Mouse (Mus musculus) cerebellum, adult 2 months (tissue): ENCODE data around the gene Coro1c. TPM values are rescaled to one million over a fixed set of nuclear protein-coding genes. Genes with fewer than 3 reads are reported as not detected.

ENCODE experiments used
- DNase-seq, 2 experiments: peaks; one replicate each; pipeline ENCODE4 v3.0.0; 2021
- H3K27ac ChIP-seq: fragments of 200-500 bp; 2 replicates; pipeline ENCODE4 v1.5.1; 2012; ENCODE audit warnings: low read length, control low read depth, inconsistent platforms; ENCODE audit not compliant: insufficient read depth
- H3K27me3 ChIP-seq: fragments of 200-500 bp; 2 replicates; pipeline ENCODE4 v1.6.1; 2012; ENCODE audit warnings: inconsistent platforms, mild to moderate bottlenecking, low read length, moderate library complexity; ENCODE audit not compliant: control insufficient read depth, insufficient read depth
- H3K4me1 ChIP-seq: fragments of 200-500 bp; 2 replicates; pipeline ENCODE4 v1.6.1; 2011; ENCODE audit warnings: low read length; ENCODE audit not compliant: control insufficient read depth, insufficient read depth
- H3K4me3 ChIP-seq: fragments of 200-500 bp; replicated peaks from 2 replicates; pipeline ENCODE3; 2011; ENCODE audit warnings: mild to moderate bottlenecking, low read depth, low read length, control low read depth; ENCODE audit not compliant: insufficient read depth
- CTCF ChIP-seq: fragments of 200-500 bp; IDR thresholded peaks from 2 replicates; pipeline ENCODE4 v1.5.1; 2011; ENCODE audit warnings: low read depth, mild to moderate bottlenecking, control low read depth, low read length, moderate library complexity, borderline replicate concordance; ENCODE audit not compliant: insufficient read depth
- POLR2A ChIP-seq: fragments of 200-500 bp; IDR thresholded peaks from 2 replicates; pipeline ENCODE4 v1.6.1; 2011; ENCODE audit warnings: low read length, control low read depth, borderline replicate concordance; ENCODE audit not compliant: insufficient read depth
- WGBS: fragments of 180-500 bp; shearing (Covaris S2); methylation state at CpG from one replicate; pipeline ENCODE4 v1.1.7; 2018; 5-methylcytosine and 5-hydroxymethylcytosine counted together
- polyA plus RNA-seq: library from polyadenylated mRNA; depleted of rRNA; stranded (reverse); fragments of >200 nt; gene quantifications from 2 replicates; pipeline ENCODE4 v1.2.3, GENCODE M21; 2012

Coro1c gene
- polyA plus RNA-seq, 1 experiment: 90.2 TPM

DNA sequence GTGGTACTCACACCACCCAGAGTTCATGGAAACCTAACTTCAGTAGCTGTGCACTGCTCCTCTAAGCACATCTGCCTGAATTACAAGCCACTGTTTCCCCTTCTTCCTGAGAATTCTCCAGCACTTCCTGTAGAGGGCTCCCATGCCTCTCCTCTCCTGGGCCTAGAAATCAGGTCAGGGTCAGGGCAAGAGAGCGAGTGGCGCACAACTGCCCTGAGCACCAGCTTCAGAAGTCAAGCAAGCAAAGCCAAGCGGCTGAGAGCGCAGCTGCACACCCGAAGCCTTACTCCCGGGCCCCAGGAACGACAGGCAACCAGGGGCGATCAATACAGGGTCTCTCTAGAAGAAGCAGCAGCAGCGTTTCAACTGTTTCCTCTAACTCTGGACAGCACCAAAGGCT lies 60.9 kb downstream of the Coro1c start:
- TF ChIP-seq POLR2A (no peak), CTCF (no peak)
- Histone ChIP-seq H3K27ac (no peak overlapping the region), H3K4me3 (no peak overlapping the region), H3K4me1 (peaks cover 4% of the 10 kb centered on the region), H3K27me3 (no peaks in the 10 kb centered on the region)
- no peak for DNase-seq
- WGBS: 83% methylated on average over 9 of the region's 9 CpGs

DNA sequence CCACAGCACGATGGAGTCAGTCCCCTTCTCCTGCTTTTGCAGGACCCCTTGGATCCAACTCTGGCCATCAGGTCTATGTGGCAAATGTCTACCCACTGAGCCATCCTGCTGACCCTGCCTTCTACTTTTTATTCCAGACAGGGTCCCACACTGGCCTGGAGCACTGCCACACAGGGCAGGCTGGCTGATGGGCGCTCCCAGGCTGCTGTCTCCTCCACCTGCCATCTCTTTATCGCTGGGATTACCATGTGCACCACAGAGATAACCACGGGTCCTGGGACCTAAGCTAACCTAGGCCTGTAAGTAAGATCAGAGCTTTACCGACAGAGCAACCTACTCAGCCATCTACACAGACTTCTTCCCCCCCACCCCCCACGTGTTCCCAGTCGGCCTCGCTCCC lies 61.9 kb downstream of the Coro1c start:
- H3K4me3 ChIP-seq: no peak overlapping the region
- H3K27me3 ChIP-seq: no peaks in the 10 kb centered on the region
- TF ChIP-seq CTCF (no peak), POLR2A (no peak)
- H3K4me1 ChIP-seq: peaks cover 4% of the 10 kb centered on the region
- DNase-seq: no peak
- WGBS: 85% methylated on average over 8 of the region's 8 CpGs
- no peak overlapping the region for H3K27ac ChIP-seq

DNA sequence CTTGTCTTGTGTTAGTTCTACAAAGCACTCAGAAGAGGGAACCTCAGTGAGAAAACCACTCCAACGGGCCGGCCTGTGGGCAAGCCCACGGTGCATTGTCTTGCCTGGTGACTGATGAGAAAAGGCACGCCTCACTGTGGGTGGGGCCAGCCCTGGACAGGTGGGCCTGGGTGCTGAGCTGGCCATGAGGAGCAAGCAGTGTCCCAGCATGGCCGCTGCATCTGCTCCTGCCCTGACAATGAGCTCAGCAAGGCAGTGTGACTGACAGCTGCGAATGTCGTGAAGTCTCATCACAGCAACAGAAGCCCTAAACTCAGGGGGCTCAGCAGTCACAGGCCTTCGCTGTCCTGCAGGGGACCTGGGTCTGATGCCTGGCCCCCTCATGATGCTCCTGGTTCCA lies 62.9 kb downstream of the Coro1c start:
- 92% methylated on average over 8 of the region's 8 CpGs for WGBS
- Histone ChIP-seq H3K4me3 (no peak overlapping the region), H3K27me3 (no peaks in the 10 kb centered on the region), H3K4me1 (peaks cover 4% of the 10 kb centered on the region), H3K27ac (no peak overlapping the region)
- TF ChIP-seq POLR2A (no peak), CTCF (no peak)
- no peak for DNase-seq

DNA sequence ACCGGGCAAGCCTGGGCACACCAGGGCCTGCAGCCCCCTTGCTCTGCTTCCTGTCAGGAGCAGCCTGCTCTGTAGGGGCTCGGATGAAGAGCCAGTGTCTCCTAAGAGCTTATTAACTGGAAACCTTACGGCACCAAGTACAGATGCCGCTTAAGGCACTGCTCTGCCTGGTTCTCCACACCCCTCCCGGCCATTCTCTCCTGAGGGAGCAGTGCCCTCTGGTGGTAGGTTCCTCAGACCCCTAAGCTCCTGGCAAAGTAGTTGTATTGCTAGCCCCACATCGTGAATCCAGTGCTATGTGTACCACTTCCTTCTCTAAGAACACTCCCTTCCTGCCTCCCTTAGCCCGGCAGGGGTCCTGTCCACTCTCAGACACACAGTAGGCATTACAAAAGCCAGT lies 63.8 kb downstream of the Coro1c start:
- Histone ChIP-seq H3K4me3 (no peak overlapping the region), H3K27me3 (no peaks in the 10 kb centered on the region), H3K4me1 (peaks cover 4% of the 10 kb centered on the region), H3K27ac (no peak overlapping the region)
- TF ChIP-seq CTCF (peak; percentile 68), POLR2A (no peak)
- peak in 1 of 2 experiments; percentile 36 for DNase-seq
- 49% methylated on average over 7 of the region's 7 CpGs for WGBS

DNA sequence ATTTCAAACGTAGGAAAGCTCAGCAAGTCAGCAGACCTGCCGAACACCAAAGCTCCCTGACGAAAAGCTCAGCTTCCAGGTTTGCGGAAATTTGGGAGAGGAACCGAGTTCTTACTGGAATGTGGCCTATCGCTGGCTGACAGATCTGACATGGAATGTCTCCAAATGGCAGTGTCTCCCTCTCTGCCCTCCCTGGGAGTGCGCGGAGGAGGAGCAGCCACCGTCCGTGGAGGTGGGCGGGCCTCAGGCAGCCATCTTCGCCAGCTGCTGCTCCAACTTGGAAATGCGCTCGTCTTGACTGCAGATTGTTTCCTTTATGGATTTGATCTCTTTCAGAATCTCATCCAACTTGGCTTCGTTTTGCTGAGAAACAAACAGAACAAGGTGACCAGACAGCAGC lies 64.5 kb downstream of the Coro1c start:
- Histone ChIP-seq H3K27ac (no peak overlapping the region), H3K4me3 (no peak overlapping the region), H3K4me1 (peaks cover 4% of the 10 kb centered on the region), H3K27me3 (no peaks in the 10 kb centered on the region)
- 43% methylated on average over 15 of the region's 15 CpGs for WGBS
- DNase-seq: no peak
- TF ChIP-seq POLR2A (no peak), CTCF (no peak)

DNA sequence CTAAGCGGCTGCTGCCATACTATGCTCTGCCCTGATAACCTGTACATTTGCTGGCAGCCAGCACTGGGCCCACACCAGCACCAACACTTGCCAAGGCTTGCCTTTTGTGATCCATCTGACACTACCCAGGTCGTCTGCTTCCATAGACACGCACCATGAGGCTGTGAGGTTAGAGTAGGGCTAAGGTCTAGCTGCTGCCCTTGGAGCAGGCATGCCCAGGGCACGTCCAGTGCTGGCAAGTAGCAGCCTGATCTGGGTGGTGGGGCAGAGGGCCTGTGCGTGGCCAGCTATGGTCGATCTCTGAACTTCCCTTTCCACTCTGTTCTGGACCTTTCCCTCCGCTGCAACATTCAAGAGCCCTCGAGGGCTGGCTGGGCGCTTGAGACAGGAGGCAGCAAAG lies 65.7 kb downstream of the Coro1c start:
- WGBS: 87% methylated on average over 9 of the region's 9 CpGs
- no peak overlapping the region for H3K27ac ChIP-seq
- H3K4me3 ChIP-seq: no peak overlapping the region
- peaks cover 4% of the 10 kb centered on the region for H3K4me1 ChIP-seq
- DNase-seq: no peak
- TF ChIP-seq POLR2A: no peak
- no peak for TF ChIP-seq CTCF
- H3K27me3 ChIP-seq: no peaks in the 10 kb centered on the region

DNA sequence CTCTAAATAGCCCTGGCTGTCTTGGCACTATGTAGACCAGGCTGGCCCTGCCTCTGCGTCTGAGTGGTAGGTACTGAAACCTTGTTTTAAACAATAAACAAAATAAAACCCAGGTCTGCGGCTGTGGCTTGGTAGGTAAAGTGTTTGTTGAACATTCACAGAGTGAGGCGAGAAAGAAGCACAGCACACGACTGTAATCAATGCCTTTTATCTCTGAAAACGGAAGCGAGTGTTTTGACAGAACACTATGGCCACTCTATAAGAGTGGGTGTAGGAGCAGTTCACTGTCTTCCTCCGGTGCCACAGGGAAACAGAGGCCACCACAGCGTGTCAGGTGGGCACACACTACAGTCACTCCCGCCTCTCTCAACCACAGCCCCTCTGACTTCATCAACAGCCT lies 66.3 kb downstream of the Coro1c start:
- H3K4me3 ChIP-seq: no peak overlapping the region
- DNase-seq: no peak
- TF ChIP-seq CTCF (no peak), POLR2A (no peak)
- H3K27ac ChIP-seq: no peak overlapping the region
- 92% methylated on average over 9 of the region's 9 CpGs for WGBS
- peaks cover 3% of the 10 kb centered on the region for H3K4me1 ChIP-seq
- H3K27me3 ChIP-seq: no peaks in the 10 kb centered on the region

DNA sequence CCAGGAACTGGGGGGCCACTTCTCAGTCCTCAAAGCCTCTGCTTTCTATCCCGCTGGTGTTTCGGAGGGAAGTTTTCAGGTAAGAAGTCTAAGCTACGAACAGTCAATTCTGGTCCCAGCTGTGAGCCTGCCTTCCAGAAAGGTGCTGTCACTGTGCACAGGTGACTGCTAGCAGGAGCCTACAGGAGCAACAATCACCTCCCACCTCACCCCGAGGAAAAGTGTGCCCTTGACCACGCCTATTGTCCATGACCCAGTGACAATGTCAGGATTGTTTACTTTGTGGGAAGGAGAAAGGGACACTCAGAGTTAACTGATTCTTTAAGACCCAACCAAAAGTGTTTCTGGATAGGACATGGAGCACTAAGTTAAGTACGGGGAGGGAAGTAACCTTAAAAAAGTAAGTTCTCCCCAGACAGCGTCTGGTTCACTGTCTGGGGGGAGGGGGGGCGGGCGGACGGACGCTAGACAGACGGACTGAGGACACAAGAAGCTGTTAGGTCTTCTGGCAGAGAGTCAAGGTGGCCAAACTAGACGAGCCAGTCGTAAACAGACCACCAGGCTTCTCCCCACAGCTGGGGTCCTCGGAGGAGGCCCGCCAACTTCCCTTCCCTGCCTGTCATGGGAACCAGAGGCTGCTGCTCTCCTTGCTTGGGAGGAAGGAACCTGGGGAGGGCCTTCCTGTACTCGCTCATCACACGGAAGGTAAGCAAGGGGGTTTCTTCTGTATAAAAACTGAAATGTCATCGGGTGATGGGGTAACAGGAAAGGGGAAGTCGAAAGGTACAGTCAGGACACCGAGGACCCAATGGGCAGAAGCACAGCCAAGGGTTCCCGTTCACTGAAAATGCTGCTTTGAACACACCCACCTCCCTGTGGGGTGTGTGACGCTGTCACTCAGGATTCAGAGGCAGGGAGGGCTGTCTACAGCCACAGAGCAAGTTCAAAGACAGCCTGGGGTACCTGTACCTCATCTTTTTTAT lies 67.0 kb downstream of the Coro1c start:
- H3K4me3 ChIP-seq: no peak overlapping the region
- H3K4me1 ChIP-seq: no peaks in the 10 kb centered on the region
- 73% methylated on average over 23 of the region's 23 CpGs for WGBS
- no peak for DNase-seq
- TF ChIP-seq CTCF (no peak), POLR2A (no peak)
- no peak overlapping the region for H3K27ac ChIP-seq
- H3K27me3 ChIP-seq: no peaks in the 10 kb centered on the region
